Mouse (Mus musculus) frontal cortex, adult 2 months (tissue): Measurements from ENCODE around the gene Iah1. TPM values are rescaled to one million over a fixed set of nuclear protein-coding genes. Genes with fewer than 3 reads are reported as not detected.

Source experiments
- DNase-seq, 2 experiments: peaks; one replicate each; pipeline ENCODE4 v3.0.0; 2022; ENCODE audit warnings: low spot score in 1 of 2; ENCODE audit errors: extremely low spot score in 1 of 2
- polyA plus RNA-seq: library from polyadenylated mRNA; depleted of rRNA; stranded (reverse); fragments of >200 nt; gene quantifications from 2 replicates; pipeline ENCODE4 v1.2.3, GENCODE M21; 2012; rRNA removed

The Iah1 gene
- 22.8 and 25.2 TPM in 2 replicates for polyA plus RNA-seq

DNA sequence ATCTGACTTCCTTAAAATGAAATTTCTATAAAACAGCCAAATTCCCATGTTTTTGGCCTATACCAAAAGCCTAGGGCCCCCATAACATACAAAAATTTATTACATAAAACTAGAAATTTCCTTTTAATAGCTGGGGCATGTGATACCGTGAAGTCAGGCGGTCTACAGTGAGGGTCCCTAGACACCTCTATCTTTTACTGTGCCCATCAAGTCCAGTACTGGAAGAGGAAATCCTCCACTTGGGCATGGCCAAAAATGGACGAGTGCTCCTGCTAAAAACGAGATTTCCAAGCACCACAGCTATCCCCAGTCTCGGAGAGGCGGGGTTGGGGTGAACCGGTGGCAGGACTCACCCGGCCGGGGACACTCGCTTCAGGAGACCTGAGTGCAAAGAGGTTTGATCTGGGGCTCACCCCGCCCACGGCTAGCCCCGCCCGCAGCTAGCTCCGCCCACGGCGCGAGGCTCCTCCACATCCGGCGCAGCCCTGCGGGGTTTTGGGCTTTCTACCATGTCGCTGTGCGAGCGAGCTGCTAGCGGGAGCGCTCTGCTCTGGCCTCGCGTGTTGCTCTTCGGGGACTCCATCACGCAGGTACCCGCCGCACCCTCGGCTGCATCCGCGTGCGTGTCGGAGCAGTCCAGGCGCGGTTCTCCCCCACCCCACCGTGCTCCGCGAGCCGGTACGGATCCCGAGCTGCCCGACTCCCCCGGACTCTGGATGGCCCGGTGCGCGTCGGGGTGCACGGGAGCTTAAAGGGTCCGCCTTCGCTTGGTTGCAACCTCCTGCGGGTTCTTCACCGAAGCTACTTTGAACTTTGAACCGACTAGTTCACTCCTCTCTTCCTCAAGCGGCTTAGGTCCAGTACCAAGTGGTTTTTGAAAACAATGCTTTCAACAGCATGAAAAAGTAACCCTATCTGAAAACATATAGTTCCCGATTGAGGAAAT is at the start of gene Iah1:
Iah1 (plus strand) TSS at position 467 of the 946 bp plus-strand sequence.
- DNase-seq = peak; percentile 46 to 79

DNA sequence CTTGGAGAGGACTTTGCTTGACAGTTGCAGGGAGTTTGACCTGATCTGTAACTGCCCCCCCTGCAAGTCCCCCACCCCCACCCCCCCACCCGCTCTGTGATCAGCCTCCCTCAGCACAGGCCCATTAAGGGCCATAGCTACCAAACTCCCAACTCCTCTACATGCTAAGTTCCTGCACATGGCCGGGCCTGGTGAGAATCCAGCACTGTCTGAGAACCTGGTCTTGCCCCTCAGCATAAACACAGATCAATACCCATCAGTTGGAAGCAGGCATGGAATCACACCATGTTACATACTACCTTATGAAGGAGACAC is 49.4 kb upstream of the Iah1 start:
- DNase-seq = no peak

DNA sequence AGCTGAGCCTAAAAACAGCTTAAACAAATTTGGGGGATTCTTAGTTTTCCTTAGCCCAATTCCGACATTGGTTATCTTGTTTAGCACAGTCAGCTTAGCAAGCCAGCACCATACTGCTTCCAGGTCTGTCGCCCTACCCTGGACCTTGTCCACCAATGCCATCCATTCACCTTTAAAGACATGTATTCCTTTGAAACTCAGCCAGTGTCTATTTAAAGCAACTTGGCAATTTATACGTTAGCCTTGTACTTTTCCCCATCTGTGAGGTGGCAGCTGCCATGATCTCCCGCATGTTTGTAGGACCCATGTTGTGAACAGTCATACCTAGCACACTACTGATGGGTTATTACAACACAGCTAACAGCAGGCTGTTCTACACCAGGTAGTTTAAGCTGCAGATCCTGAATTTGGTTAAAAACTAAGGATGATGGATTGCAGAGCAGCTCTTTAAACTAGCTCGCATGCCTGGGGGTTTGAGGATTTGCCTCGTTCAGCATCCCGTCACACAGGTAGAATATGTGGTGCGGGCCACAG is 48.0 kb upstream of the Iah1 start:
- no peak for DNase-seq

DNA sequence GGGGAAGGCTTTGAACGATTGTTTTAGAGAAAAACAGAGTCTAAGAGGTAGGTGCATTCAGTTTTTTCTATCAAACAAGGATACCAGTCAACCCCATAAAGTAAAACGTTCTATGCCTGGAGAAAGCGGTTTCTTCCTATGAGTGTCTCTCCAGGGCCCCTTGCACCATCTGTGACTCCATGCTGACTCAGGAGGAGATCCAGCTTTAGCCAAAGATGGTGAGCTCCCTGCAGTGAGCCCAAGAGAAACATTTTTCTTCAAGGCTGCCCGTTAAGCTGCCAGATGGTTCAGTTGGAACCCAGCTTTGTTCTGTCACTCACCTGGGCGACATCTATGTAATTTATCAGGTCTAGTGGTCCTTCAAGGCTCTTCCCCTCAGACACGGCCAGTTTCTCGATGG is 41.7 kb upstream of the Iah1 start:
- DNase-seq = no peak

DNA sequence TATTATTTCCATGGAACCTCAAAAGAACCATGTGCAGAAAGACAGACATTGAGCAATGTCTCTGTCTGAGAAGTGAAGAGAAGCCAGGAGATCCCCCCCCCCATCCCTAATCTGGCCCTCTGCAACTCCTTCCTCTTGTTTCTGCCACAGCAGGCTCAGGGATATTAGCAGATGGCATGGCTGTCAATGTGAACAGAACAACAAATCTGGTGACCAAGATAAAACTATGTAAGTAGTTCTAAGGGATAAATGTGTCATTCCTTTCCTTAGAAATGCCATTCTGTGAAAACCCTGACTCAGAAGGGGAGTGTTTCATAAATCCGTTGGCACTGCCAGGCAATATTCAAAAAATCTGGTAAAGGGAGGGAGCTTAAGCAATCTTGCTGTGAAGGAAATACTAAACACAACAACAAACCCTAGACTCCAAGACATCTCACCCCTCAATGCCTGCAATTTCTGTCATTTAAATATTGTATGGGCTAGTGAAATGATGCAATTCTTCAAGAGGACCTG is 38.8 kb upstream of the Iah1 start:
- DNase-seq = no peak

DNA sequence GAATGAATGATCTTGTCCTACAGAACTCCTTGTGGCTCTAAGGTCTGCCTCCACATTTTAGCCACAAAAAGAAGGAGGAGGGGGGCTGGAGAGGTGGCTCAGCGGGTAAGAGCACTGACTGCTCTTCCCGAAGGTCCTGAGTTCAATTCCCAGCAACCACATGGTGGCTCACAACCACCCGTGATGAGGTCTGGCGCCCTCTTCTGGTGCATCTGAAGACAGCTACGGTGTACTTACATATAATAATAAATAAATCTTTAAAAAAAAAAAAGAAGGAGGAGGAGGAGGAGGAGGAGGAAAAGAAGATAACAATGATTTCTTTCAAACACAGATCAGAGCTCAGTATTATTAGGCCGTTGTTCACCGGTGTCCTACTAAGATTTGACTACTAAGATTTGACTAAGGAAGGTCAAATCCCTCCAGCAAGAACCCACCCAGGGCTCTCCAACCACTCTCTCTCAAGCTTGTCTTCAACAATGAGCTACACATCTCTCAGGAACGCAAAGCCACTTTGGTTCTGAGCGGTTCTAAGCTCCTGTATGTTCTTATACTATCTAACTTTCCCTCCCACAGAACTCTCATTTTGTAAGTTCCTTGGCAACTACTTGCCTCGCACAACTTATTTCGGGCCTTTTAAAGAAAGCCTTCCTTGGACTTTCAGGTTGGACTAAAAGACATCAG is 31.3 kb upstream of the Iah1 start, which contains the start of gene Cpsf3:
Cpsf3 (plus strand) TSS at position 631 of the 681 bp plus-strand sequence.
- no peak for DNase-seq

DNA sequence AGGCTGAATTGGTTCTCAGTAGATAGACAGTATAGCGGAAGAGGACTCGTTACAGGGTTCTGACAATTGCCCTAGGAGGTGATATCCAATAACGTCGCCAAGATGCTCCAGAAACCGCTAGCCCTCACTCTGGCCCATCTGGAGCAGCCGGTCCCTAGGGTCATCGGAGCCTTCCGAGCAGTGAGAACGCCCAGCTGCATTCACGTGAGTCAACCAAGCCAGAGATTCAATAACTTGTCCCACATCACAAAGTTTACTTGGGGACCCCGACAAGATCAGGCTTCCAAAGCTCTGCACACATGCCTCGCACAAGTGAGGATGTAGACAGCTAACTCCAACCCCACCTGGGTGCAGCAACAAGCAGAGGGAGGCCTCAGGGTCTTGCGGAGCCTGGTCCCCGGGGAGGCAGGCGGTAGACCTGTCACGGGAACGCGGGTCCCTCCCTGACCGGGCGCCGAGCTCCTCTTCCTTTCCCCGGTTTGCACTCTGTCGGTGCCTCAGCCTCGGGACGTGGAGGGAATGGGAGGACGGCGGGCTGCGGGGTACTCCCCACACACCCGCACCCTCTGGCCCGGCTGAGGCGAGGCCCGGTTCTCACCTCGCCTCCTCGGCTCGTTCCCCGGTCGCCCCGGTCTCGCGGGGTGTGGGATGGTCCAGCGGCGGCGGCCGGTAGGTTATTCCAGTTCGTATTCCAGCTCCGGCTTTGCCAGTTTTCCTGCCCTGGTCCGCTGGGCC is 30.5 kb upstream of the Iah1 start:
- DNase-seq = no peak

DNA sequence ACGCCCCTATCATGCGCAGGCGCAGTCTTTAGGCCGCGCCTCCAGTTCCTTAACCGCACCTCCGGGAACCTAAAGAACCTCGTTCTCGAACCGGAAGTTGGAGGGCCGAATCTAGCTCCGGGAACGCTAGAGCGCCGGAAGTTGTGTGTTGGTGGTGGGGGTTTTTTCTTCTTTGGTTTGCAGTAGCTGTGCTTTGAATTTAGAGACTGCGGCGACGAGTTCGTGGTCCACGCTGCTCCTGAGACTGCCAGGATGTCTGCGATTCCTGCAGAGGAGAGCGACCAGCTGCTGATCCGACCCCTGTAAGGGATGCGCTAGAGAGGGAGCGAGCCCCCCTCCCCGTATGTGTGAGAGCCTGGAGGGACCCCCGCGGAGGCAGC is 30.0 kb upstream of the Iah1 start, which contains the start of gene Itgb1bp1:
Itgb1bp1 (minus strand) TSS at position 42 of the 380 bp plus-strand sequence.
- DNase-seq = peak; percentile 96 to 99

DNA sequence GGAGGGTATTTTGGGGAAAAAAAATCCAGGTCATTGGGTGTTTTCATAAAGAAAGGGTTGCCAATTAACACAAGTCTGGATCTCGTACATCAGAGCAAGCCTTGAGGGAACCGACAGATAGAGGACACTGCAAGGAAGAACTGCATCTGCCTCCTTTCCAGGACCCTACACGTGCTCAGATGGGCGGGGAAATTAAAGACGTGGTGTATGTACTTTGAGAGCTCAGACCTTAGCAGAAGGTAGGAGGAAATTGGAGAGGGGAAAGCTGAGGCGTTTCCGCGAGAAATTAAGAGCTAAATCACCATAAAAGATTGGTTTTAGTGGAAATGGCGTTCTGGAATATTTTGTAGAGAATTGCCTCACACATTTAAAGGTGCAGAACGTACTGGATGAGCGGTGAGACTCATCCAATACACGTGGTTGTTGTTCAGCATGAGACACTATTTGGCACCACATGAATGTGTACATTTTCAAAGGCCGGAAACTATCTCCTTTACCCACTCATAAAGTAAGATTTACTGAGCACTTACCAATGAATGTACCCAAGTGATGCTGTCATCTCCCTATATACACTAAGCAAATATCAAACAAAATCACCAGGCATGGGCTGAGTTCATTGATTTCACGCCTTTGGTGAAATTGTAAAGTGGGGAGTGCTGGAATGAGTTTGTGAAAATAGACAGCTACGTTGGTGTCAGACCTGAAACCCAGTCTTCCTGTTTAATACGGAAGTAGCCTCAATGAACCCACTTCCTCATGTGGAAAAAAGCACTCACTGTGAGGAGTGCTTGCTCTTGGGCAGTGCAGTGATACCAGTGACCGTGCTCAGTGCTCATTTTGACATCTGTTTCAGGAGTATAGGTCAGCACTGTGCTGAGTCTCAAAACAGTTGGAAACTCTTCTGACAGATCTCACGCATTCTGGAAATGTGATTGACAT is 29.2 kb upstream of the Iah1 start:
- DNase-seq = peak; percentile 15 to 28

DNA sequence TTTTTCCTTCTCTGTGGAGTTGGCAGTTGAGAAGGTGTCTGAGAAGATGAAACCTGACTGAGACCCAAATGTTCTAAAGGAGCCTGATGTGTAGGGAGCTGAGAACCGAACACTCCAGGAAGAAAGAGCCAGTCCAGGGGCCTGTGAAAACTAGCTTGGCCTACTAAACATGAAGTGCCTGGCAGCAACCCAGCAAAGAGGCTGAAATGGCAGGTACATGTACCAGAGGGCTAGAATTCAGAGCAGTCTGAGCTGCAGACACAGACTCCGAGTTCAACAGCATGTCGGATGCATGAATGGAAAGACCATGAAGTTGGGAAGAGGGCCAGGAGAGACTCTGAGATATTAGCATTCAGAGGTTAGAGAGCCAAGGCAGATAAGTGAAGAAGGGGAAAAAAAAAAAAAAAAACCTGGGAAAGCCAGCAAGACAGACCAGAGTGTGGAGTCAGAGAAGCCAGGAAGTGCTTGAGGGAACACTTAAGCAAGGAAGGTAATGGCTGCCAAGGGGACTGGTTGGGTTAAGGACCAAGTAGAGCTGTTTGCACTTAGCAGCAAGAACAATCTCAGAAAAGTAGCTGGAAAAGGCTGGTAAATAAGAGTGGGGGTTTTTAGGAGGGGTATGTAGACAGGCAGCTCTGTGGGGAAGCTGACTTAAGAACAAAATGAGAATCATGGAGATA is 27.3 kb upstream of the Iah1 start:
- DNase-seq = no peak

DNA sequence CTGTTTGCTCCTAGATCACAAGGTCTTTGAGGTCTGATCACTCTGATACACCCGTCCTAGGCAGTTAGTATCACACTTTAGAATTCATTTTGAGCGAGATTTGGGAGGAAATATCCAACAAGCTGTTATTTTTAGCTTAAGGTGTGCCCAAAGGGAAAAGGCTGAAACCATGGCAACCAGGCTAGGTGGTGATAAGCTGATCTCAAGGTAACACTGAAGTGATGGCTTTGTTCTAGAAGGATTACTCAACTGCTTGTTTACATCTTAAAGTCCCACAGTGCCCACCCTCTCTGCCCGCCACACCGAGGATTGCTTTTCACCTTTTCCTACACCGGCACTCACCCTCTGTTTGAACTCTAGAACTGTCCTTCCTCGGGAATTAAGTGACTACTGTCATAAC is 26.5 kb upstream of the Iah1 start:
- no peak for DNase-seq

DNA sequence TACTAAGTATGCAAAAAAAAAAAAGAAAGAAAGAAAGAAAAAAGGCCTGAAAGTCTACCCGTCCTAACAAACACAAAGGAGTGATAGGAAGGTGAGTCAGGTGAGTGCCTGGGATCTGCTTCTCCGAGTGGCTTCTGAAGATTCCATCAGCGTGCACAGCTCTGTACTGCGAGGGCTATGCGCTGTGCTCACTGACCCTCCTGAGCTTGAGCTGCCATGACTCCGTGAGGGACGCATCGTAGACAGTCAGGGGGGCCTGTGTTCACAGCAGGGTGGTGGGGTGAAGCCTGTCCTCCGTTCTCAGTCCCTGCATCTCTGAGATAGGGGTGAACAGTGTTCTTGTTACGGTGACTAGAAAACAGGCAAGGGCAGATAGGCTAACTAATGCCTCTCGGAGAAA is 17.3 kb upstream of the Iah1 start:
- DNase-seq = no peak

DNA sequence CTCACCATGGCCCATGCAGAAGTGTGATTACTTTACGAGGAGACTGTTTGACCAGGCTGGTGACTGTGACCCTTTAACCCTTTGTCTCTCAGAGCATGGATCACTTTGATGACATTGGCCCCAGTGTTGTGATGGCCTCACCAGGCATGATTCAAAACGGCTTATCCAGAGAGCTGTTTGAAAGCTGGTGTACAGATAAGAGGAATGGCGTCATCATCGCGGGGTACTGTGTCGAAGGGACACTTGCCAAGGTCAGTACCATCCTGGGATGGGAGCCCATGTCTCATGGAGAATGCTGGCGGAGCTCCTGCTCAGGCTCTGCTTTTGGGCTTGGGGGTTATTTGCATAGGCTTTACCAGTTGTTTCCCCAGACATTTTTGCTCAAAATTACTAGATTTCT is 14.9 kb upstream of the Iah1 start:
- DNase-seq = no peak

DNA sequence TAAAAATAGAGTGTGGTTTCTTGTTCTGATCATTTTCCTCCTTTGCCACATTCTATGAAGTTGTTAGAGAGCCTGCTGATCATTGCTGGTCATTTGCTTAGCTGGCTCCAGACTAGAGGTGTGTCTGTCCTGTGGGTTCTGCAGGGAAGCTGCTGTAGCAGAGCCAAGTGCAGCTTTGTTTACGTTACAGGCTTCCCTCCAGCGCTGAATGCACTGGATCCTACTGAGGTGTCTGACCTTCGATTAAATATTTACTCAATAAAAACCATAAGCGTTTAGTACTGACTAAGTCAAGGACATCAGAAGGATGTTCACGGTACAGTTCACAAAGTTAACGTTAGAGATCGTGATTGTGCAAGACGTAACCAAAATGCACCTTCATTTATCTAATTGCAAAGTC is 14.3 kb upstream of the Iah1 start:
- DNase-seq = no peak

DNA sequence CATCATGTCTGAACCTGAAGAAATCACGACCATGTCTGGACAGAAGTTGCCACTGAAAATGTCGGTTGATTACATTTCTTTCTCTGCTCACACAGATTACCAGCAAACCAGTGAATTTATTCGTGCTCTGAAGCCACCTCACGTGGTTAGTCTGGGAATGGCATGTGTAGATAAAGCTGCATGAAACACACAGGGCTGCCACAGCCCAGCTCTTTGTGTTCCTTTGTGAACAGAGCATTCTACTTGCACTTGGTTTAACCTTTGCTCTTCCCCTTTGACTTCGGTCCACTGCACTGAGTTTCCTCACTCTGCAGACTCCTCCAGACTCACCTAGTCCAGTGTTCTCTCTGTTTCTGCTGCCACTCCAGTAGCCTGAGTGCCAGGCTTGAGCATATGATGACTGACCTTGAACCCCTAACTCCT is 13.8 kb upstream of the Iah1 start:
- DNase-seq = no peak

DNA sequence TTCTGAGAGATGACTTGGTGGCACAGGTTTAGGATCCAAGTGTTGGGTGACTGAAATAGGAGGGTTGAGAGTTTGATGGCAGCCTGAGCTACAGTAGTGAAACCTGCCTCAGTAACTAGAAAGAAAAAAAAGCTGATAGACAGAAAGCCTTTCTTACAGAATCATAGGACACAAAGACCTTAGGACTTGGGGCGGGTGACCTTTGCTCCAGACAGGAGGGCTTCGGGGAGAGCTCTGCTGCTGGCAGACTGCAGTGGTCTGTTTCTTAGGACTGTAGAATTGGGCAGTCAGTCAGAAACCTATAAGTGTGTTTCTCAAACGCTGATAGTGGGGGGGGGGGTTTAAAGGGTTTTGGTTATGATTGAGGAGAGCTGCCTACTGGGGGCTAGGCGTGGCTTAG is 10.4 kb upstream of the Iah1 start:
- no peak for DNase-seq

DNA sequence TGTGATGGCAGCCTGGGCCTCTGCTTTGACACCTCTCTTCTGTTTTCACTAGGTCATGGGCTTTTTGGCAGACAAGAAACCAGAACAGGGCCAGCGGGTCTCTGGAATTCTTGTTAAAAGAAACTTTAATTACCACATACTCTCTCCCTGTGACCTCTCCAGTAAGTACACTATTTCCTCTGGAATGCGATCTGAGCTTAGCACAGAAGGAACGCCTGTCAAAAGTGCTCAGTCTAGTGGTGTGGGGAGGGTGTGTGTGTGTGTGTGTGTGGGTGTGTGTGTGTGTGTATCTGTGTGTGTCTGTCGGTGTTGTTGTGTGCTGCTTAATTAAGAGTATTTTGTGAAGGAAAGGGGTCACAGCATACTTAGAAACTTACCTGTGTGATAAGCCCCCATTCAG is 9.5 kb upstream of the Iah1 start:
- no peak for DNase-seq

DNA sequence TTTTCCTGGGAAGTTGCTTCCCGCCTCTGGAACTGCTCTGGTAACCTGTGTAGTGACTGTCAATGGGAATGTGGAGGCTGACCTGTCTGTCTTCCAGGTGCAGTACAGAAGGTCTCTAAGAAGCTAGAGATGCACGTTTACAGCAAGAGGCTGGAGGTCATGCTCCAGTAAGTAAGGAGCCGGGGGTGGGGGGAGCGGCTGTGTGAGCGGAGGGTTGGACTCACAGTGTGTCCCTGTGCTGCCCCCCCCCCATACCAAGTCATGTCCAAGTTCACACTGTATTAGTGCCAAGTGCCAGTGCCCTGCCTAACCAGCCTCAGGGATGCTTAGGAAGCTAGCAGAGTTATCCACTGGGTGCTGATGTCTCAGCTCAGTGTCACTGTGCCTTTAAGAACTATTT is 4.0 kb upstream of the Iah1 start:
- DNase-seq = no peak

DNA sequence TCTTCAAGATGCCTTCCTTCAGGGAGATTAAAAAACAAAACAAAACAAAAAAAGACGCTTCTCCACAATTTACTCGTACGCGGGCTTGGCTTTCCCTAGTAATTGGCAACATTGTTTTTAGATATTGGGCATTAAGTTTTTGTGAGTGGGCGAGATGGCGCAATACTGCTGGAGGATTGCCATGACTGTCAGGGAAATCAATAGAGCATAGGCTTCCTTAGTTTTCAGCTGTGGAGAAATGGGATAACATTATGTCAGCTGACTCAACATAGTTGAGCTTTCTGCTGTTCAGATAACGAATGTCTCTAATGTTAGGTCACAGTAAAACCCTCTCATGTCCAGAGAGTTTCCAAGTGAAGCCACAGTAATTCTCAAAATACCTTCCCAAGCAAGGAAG is 678 bp downstream of the Iah1 start:
- DNase-seq = peak in 1 of 2 experiments; percentile 30
